In genomic region chr14:21062766-21063513, GRCm38 (mm10) we compare ENCODE assay signal across 18 mouse cellular contexts. TPM values are rescaled to one million over a fixed set of nuclear protein-coding genes. Genes with fewer than 3 reads are reported as not detected.
A peak's percentile ranks its signal among the peaks of the same experiment; 100 is the strongest.
DNase-seq lines count a peak whose midpoint lies in the region; ATAC-seq and TF ChIP-seq lines count a peak whose summit lies in the region.
"Had no signal": no experiment of that assay in that cellular context is flagged by ENCODE, and none has a peak within 500 bp of the region (broad histone marks: within the 10 kb centered on the region; RNA-seq: fewer than 3 reads in every experiment).

No protein-coding gene starts in this region.

- H3K27me3 ChIP-seq in G1E (ENCODE audit: insufficient read depth, low read length) = no peaks in the 10 kb centered on the region
- H3K27me3 ChIP-seq in intestine, postnatal 0 days (replicated peaks; ENCODE audit: control insufficient read depth, insufficient read depth, low read length) = no peaks in the 10 kb centered on the region
- no peaks in the 10 kb centered on the region for H3K27me3 ChIP-seq in liver, embryonic 16.5 days (ENCODE audit: control insufficient read depth, insufficient read depth, low read depth, low read length)
- H3K27me3 ChIP-seq in hindbrain, embryonic 13.5 days = no peaks in the 10 kb centered on the region
- no peaks in the 10 kb centered on the region for H3K27me3 ChIP-seq in forebrain, embryonic 12.5 days
- H3K27me3 ChIP-seq: limb, embryonic 12.5 days had no signal

- 26% methylated on average over 5 of the region's 5 CpGs for WGBS in intestine, postnatal 0 days
- 39% methylated on average over 5 of the region's 5 CpGs for WGBS in liver, embryonic 16.5 days (ENCODE audit: insufficient replicate concordance)
- WGBS in hindbrain, embryonic 13.5 days = 82% methylated on average over 5 of the region's 5 CpGs
- WGBS in forebrain, embryonic 12.5 days = 62% methylated on average over 5 of the region's 5 CpGs

- H3K36me3 ChIP-seq in G1E (replicated peaks) = peaks cover 29% of the 10 kb centered on the region
- no peaks in the 10 kb centered on the region for H3K36me3 ChIP-seq in intestine, postnatal 0 days (ENCODE audit: control insufficient read depth, insufficient read depth)
- H3K36me3 ChIP-seq in liver, embryonic 16.5 days (ENCODE audit: control insufficient read depth, insufficient read depth) = no peaks in the 10 kb centered on the region
- no peaks in the 10 kb centered on the region for H3K36me3 ChIP-seq in hindbrain, embryonic 13.5 days
- no peaks in the 10 kb centered on the region for H3K36me3 ChIP-seq in forebrain, embryonic 12.5 days (replicated peaks)
- H3K36me3 ChIP-seq: limb, embryonic 12.5 days; midbrain, embryonic 10.5 days had no signal

- peak; percentile 81 for ATAC-seq in G1E (ENCODE audit: extremely low read depth, insufficient number of reproducible peaks, low FRiP score, poor library complexity, severe bottlenecking)
- ATAC-seq in intestine, postnatal 0 days = peak; percentile 74; the same call in 1 of the 2 replicates
- 0 out of 2 replicates have a peak, but pooled peaks have one; percentile 16 for ATAC-seq in liver, embryonic 16.5 days (ENCODE audit: low read depth)
- ATAC-seq in hindbrain, embryonic 13.5 days (ENCODE audit: low FRiP score) = no peak
- ATAC-seq in forebrain, embryonic 12.5 days (ENCODE audit: low FRiP score) = no peak

- no peak overlapping the region for H3K4me2 ChIP-seq in intestine, postnatal 0 days (replicated peaks; ENCODE audit: low read depth)
- no peak overlapping the region for H3K4me2 ChIP-seq in liver, embryonic 16.5 days (ENCODE audit: low read depth, low read length)
- H3K4me2 ChIP-seq in hindbrain, embryonic 13.5 days = no peak overlapping the region
- H3K4me2 ChIP-seq in forebrain, embryonic 12.5 days = no peak overlapping the region
- H3K4me2 ChIP-seq: limb, embryonic 12.5 days had no signal

- peaks cover 76% of the 10 kb centered on the region for H3K4me1 ChIP-seq in G1E (ENCODE audit: insufficient read depth, low read depth, low read length)
- 0 out of 2 replicates have a peak, but pooled peaks cover 3% of the 10 kb centered on the region for H3K4me1 ChIP-seq in intestine, postnatal 0 days (replicated peaks; ENCODE audit: control insufficient read depth, insufficient read depth, low read length)
- peaks cover 16% of the 10 kb centered on the region for H3K4me1 ChIP-seq in liver, embryonic 16.5 days (ENCODE audit: control insufficient read depth, low read depth, low read length)
- no peaks in the 10 kb centered on the region for H3K4me1 ChIP-seq in hindbrain, embryonic 13.5 days (replicated peaks)
- no peaks in the 10 kb centered on the region for H3K4me1 ChIP-seq in forebrain, embryonic 12.5 days
- H3K4me1 ChIP-seq: midbrain, embryonic 10.5 days had no signal

- no peak overlapping the region for H3K9ac ChIP-seq in intestine, postnatal 0 days (ENCODE audit: low read depth, low read length)
- no peak overlapping the region for H3K9ac ChIP-seq in liver, embryonic 16.5 days (ENCODE audit: low read depth, low read length)
- no peak overlapping the region for H3K9ac ChIP-seq in hindbrain, embryonic 13.5 days
- no peak overlapping the region for H3K9ac ChIP-seq in forebrain, embryonic 12.5 days
- H3K9ac ChIP-seq: limb, embryonic 12.5 days had no signal

- intact Hi-C loops in gastrocnemius, adult 2 months (cut with DNase I) = no loop called here

- no peak overlapping the region for H3K4me3 ChIP-seq in gastrocnemius, adult 2 months
- no peak overlapping the region; the same call in 1 of the 2 replicates for H3K4me3 ChIP-seq in G1E (ENCODE audit: low read depth, low read length)
- no peak overlapping the region for H3K4me3 ChIP-seq in intestine, postnatal 0 days (ENCODE audit: low read depth, low read length)
- no peak overlapping the region for H3K4me3 ChIP-seq in liver, embryonic 16.5 days (ENCODE audit: low read depth, low read length)
- no peak overlapping the region for H3K4me3 ChIP-seq in hindbrain, embryonic 13.5 days
- H3K4me3 ChIP-seq in forebrain, embryonic 12.5 days (replicated peaks) = no peak overlapping the region
- H3K4me3 ChIP-seq: heart, adult 2 months; limb, embryonic 12.5 days; midbrain, embryonic 10.5 days had no signal

- peak overlapping the region; percentile 12; the same call in 1 of the 2 replicates for H3K27ac ChIP-seq in gastrocnemius, adult 2 months
- no peak overlapping the region for H3K27ac ChIP-seq in intestine, postnatal 0 days (ENCODE audit: low read depth, low read length)
- H3K27ac ChIP-seq in liver, embryonic 16.5 days (ENCODE audit: low read length) = no peak overlapping the region
- no peak overlapping the region for H3K27ac ChIP-seq in hindbrain, embryonic 13.5 days
- H3K27ac ChIP-seq in forebrain, embryonic 12.5 days = no peak overlapping the region
- H3K27ac ChIP-seq: heart, adult 2 months; limb, embryonic 12.5 days; midbrain, embryonic 10.5 days had no signal

- no peak for DNase-seq in gastrocnemius, adult 2 months
- no peak for DNase-seq in gastrocnemius, adult 18-20 months (ENCODE audit: low spot score)
- peak; percentile 40 for DNase-seq in G1E (ENCODE audit: low spot score)
- DNase-seq in heart, adult 18-20 months = no peak
- DNase-seq: adrenal gland, postnatal 25 days; cerebellum, adult 11-12 months; cerebellum, postnatal 14 days; gastrocnemius, postnatal 10 days; heart, adult 2 months; kidney, postnatal 36 days; lung, postnatal 14 days; right cerebral cortex, postnatal 25 days had no signal

- no peak for TF ChIP-seq CTCF in gastrocnemius, adult 2 months (IDR thresholded peaks at IDR 0.05)
- no peak for TF ChIP-seq CTCF in G1E (IDR thresholded peaks at IDR 0.05; ENCODE audit: low read depth, low read length)
- TF ChIP-seq CTCF in intestine, postnatal 0 days (IDR thresholded peaks at IDR 0.05; ENCODE audit: low read depth) = no peak

- H3K9me3 ChIP-seq in G1E (replicated peaks) = no peaks in the 10 kb centered on the region
- H3K9me3 ChIP-seq in intestine, postnatal 0 days (ENCODE audit: control insufficient read depth) = no peaks in the 10 kb centered on the region
- no peaks in the 10 kb centered on the region for H3K9me3 ChIP-seq in liver, embryonic 16.5 days (replicated peaks; ENCODE audit: control insufficient read depth, low read length)
- H3K9me3 ChIP-seq in hindbrain, embryonic 13.5 days = no peaks in the 10 kb centered on the region
- H3K9me3 ChIP-seq in forebrain, embryonic 12.5 days = no peaks in the 10 kb centered on the region
- H3K9me3 ChIP-seq: limb, embryonic 12.5 days; midbrain, embryonic 10.5 days had no signal

RNA-seq across cellular contexts. Expression of gene Adk, which starts 10.6 kb away (rescaled TPM):
- 100 to 1,000 TPM in 1 of 2 experiments, 10 to 100 TPM in 1; 77.1 to 152 TPM for total RNA-seq in gastrocnemius, adult 2 months (2021)
- total RNA-seq in gastrocnemius, adult 18-20 months (2021) = 100 to 1,000 TPM; 106 to 111 TPM
- total RNA-seq in G1E (2014; fragmentation: Nextera tagmentation) (457 and 489 TPM in 2 replicates), G1E (2017) (547 and 633 TPM in 2 replicates)
- 20.3 and 20.8 TPM in 2 replicates for polyA plus RNA-seq in G1E (2012)
- polyA plus RNA-seq in intestine, postnatal 0 days (2015; fragmentation: Nextera tagmentation; extraction: Ambion mirVana) = 240 and 254 TPM in 2 replicates
- polyA plus RNA-seq in liver, embryonic 16.5 days (2015; fragmentation: Nextera tagmentation; extraction: Ambion mirVana) = 224 and 254 TPM in 2 replicates
- polyA plus RNA-seq in hindbrain, embryonic 13.5 days (2015; fragmentation: Nextera tagmentation; extraction: Ambion mirVana) = 42.2 and 42.3 TPM in 2 replicates
- polyA plus RNA-seq in forebrain, embryonic 12.5 days (2016; fragmentation: Nextera tagmentation; extraction: Ambion mirVana) = 107 and 117 TPM in 2 replicates
- 100 to 1,000 TPM; 228 to 242 TPM for total RNA-seq in heart, adult 18-20 months (2021)

RNA-seq across cellular contexts. Expression of gene Ap3m1, which starts 10.6 kb away (rescaled TPM):
- total RNA-seq in gastrocnemius, adult 2 months (2021) = 10 to 100 TPM; 34.6 to 41.0 TPM
- total RNA-seq in gastrocnemius, adult 18-20 months (2021) = 10 to 100 TPM; 32.3 to 34.3 TPM
- total RNA-seq in G1E (2014; fragmentation: Nextera tagmentation) = 117 and 148 TPM in 2 replicates
- 98.7 and 114 TPM in 2 replicates for total RNA-seq in G1E (2017)
- 6.8 and 8.2 TPM in 2 replicates for polyA plus RNA-seq in G1E (2012)
- polyA plus RNA-seq in intestine, postnatal 0 days (2015; fragmentation: Nextera tagmentation; extraction: Ambion mirVana) = 58.8 and 60.0 TPM in 2 replicates
- polyA plus RNA-seq in liver, embryonic 16.5 days (2015; fragmentation: Nextera tagmentation; extraction: Ambion mirVana) = 31.6 and 33.4 TPM in 2 replicates
- 92.4 and 94.5 TPM in 2 replicates for polyA plus RNA-seq in hindbrain, embryonic 13.5 days (2015; fragmentation: Nextera tagmentation; extraction: Ambion mirVana)
- 121 and 127 TPM in 2 replicates for polyA plus RNA-seq in forebrain, embryonic 12.5 days (2016; fragmentation: Nextera tagmentation; extraction: Ambion mirVana)
- 10 to 100 TPM; 48.1 to 48.8 TPM for total RNA-seq in heart, adult 18-20 months (2021)

Comparison
In these comparisons a context has a peak if more than half of its experiments do, and no peak if none do; other contexts are left out.
1. ATAC-seq: peak in G1E (single experiment), intestine, postnatal 0 days (single experiment) and liver, embryonic 16.5 days (single experiment); none in hindbrain, embryonic 13.5 days (single experiment) and forebrain, embryonic 12.5 days (single experiment).